Mouse (Mus musculus) CD4-positive, CD25-positive, alpha-beta regulatory T cell (primary cell): ENCODE results near the gene Rps4x. TPM values are rescaled to one million over a fixed set of nuclear protein-coding genes. Genes with fewer than 3 reads are reported as not detected.

ENCODE experiments used
- polyA plus RNA-seq: library from polyadenylated mRNA; unstranded; fragments of 100-300 nt; shearing (Covaris generic); gene quantifications from one replicate; pipeline ENCODE4 v1.2.1, GENCODE M21; 2017

The Rps4x gene
- polyA plus RNA-seq: 709 TPM

GRCm38 (mm10) chrX:102188712-102189497, at the start of gene Rps4x:
Gene Rps4x (minus strand): TSS chrX:102189394.

GRCm38 (mm10) chrX:102156618-102157422, 32.4 kb downstream of the Rps4x start, which contains the start of gene Ercc6l:
Gene Ercc6l (minus strand): TSS chrX:102157091.

Other genes starting within 250 kb of the Rps4x start
- 0.48 TPM for gene Rtl5, start 118.1 kb downstream of the Rps4x start, polyA plus RNA-seq
- 21.8 TPM for gene Pin4, start 69.9 kb downstream of the Rps4x start, polyA plus RNA-seq
- 2.9 TPM for gene Ercc6l, start 32.3 kb downstream of the Rps4x start, polyA plus RNA-seq
- gene Cited1, start 62.8 kb upstream of the Rps4x start, polyA plus RNA-seq: not detected